Mouse (Mus musculus) kidney, adult 9 months (tissue): ENCODE measurements around the gene 1700017B05Rik.
A peak's percentile ranks its signal among the peaks of the same experiment; 100 is the strongest.
"Not testable (repeated sequence)": the region's sequence is repeated elsewhere in the genome, so short reads cannot be mapped to it uniquely, and the experiment has no call there.

Experiments used
- DNase-seq: peaks from one replicate; pipeline ENCODE4 v3.0.0; 2022

Gene 1700017B05Rik

DNA sequence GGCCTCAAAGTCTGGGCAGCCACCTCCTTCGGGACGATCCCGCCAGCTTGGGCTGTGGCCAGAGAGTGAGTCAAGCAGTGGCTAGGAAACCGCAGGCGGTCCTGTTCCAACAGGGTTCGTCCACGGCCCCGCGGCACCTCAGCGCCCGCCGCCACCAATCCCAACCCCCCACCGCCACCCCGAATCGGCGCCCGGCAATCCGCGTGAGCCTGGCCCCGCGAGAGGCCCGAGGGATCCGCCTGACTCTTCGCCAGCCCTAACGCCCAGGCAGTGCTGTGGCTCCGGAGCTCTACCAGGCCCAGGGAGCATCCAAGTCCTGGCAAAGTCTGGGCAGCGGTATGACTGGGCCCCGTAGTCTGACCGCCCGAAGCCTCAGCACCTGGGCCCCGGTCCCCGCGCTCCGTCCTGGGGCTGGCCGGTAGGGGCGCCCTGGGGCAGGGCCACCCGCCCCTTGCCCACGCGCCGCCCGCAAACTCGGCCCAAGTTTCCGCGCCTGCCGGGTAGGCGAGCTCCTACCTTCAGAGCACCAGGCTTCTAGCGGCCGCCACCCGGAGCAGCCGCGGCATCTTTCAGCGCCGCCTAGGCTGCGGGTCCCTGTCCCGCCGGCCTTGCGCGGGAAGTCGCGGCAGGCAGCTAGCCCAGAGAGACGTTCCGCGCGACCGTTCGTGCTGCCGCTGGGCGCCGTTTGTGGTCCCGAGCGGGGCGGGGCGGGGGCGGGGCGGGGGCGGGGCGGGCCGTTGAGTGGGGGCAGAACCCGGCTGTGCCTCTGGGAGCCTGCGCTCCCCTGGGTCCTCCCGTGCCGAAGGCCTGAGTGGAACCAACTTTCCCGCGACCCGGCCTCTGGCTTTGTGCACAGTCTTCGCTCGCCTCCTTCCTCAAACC, at the start of gene 1700017B05Rik:
TSS of gene 1700017B05Rik (minus strand) at position 700 of the 882 bp plus-strand sequence.
- peak; percentile 75 for DNase-seq

- DNase-seq: no peak
Observed at GRCm38 (mm10) chr9:57310895-57311294, 48.5 kb upstream of the 1700017B05Rik start.

DNA sequence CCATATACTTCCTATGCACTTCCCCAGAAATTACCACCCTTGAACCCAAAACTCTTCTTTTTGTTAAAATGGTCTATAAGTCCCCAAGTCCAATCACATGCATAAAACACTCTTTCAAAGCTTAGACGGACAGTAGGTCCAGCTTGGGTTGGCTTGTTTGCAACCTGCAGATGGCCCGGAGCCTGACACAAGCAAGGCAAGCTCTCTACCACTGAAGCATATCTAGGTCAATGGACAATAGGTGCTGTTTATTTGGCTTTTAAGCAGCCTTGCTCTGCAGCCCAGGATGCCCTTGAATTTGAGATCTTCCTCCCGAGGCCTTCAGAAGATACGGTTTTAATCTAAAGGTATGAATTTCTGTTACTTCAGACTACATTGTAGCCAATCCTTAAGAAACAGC, 46.9 kb upstream of the 1700017B05Rik start:
- DNase-seq: no peak

GRCm38 (mm10) chr9:57307456-57307855, 45.0 kb upstream of the 1700017B05Rik start:
- no peak for DNase-seq

- not testable (repeated sequence) for DNase-seq
Observed at GRCm38 (mm10) chr9:57304716-57305115, 42.3 kb upstream of the 1700017B05Rik start.

- DNase-seq: no peak
Observed at GRCm38 (mm10) chr9:57304251-57304650, 41.8 kb upstream of the 1700017B05Rik start.

- DNase-seq: no peak
Observed at GRCm38 (mm10) chr9:57303356-57303755, 40.9 kb upstream of the 1700017B05Rik start.

DNA sequence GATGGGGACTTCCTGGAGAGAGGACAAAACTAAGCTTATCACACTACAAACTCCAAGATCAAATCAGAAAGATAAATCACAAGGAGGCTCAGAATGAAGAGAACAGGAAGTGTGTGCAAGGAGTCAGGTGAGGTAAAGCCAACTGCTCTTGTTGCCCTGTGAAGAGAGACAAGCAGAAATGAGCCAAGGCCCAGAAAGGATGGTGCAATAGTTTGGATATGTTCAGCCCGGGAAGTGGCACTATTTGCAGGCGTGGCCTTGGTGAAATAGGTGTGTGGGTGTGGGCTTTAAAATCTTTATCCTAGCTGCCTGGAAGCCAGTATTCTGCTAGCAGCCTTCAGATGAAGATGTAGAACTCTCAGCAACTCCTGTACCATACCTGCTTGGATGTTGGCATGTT, 38.4 kb upstream of the 1700017B05Rik start:
- DNase-seq: no peak

DNA sequence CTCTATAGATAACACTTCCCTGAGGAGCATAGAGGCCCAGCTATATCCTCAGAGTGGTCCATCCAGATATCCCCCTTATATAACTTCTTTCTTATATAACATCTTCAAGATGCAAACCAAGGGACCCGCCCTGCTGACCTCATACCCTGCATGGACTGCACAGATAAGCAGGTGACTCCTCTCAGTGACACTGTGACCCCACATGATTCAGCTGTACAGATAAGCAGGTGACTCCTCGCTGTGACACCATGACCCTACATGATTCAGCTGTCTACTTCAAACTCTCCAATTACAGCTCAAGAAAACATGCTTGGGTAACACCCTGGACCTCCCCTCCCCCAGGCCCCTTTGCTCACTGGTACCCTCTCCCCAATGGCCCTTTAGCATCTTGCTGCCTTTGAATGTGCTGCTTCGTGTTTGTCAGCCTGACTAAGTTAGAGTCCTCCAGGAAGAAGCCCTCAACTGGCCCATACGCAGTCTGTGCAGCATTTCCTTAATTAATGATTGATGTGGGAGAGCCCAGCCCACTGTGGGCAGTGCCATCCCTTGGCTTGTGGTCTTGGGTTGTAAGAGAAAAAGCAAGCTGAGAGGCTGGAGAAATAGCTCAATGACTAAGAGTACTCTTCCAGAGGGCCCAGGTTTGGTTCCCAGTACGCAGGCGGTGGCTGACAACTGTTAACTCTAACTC, 37.5 kb upstream of the 1700017B05Rik start:
- no peak for DNase-seq

GRCm38 (mm10) chr9:57297938-57298337, 35.5 kb upstream of the 1700017B05Rik start:
- no peak for DNase-seq

DNA sequence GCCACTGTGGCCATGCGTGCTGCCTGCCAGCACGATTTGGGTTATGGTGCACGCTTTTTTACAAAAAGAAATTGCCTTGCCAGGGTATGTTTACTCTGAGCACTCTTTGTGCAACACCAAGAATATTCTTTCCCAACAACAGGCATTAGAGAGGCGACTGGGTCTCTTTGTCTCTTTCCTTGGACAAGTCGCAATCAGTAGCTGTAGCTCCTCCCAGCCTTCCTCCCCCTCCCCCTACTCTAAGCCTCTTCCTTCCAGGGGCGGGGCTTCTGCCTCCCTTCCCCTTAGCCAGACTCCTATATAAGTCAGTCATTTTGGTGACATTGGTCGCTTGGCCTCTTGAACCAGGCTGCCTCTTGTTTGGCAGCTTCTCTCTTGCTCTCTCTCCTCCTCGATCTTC, 33.9 kb upstream of the 1700017B05Rik start:
- DNase-seq: no peak

DNA sequence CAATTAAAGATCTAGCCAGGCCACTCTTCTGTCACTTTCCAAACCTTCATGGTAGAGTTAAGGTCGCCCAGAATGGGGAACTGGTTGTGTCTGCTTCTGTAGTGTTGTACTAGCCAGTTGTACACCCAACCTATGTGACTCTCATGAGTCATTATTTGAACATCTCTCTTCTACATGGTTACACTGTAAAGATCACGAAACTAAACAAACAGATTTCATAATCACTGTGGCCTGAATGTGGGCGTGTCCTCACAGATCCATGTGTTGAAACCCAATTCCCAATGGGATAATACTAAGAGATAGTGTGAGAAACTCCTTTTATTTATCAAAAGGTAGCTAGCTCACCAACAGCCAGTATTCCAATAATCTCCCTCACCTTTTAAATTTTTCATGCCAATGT, 33.3 kb upstream of the 1700017B05Rik start:
- no peak for DNase-seq

DNA sequence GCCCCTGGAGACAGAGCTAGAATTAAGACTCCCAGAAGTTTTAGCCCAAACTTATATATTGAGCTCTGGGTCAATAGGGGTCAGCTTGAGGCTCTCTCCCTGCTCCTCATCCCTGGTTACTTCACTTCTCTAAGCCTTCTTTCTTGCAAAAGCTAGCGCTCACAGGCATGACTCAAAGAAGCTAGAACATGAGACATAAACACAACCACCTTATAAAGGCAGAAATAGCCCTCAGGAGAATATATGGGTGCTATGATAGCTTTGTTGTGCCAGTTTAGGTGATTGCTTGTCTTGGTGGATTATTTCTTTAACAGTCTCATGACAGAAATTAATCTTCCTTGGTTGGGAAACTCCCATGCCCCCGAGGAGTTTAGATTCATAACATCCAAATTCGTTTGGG, 32.5 kb upstream of the 1700017B05Rik start:
- DNase-seq: no peak

GRCm38 (mm10) chr9:57287183-57287582, 24.8 kb upstream of the 1700017B05Rik start:
- DNase-seq: no peak

DNA sequence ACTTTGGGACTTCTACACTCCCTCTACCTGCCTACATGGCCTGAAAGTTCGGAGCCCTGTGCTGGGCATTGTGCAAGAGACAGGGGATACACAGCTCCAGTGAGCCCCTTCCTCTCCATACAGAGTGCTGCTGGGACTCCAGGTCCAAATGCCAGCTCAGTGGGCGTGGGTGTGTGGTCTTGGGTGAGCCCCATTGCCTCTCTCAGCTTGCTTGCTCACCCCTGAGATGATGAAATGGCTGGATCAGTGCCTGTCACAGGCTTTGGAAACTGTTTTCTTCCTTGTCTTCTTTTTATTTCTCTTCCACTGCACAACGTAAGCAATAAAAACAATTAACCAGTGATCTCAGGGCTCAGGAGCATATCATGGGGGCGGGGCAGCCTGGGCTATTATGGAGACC, 20.9 kb upstream of the 1700017B05Rik start:
- no peak for DNase-seq

GRCm38 (mm10) chr9:57282686-57283085, 20.3 kb upstream of the 1700017B05Rik start:
- no peak for DNase-seq

GRCm38 (mm10) chr9:57281549-57281948, 19.1 kb upstream of the 1700017B05Rik start:
- peak; percentile 24 for DNase-seq

GRCm38 (mm10) chr9:57279441-57279840, 17.0 kb upstream of the 1700017B05Rik start:
- DNase-seq: no peak

DNA sequence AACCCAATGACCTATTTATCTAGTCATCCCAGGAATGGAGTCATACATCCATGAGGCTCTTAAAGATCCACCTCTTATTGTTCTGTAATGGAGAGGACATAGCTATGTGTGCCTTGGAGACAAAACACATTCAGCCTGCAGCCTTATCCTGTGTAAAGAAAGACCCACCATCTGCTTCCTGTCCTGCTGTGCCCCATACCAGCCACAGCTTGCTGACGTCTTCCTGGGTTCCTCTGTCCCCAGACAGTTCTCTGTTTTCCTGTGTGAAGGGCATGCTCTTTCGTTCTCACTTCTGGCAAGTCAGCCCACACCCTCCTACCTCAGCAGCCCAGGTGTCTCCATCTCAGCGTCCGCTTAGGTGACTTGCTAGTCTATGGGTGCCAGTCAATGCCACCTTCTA, 15.9 kb upstream of the 1700017B05Rik start:
- no peak for DNase-seq

DNA sequence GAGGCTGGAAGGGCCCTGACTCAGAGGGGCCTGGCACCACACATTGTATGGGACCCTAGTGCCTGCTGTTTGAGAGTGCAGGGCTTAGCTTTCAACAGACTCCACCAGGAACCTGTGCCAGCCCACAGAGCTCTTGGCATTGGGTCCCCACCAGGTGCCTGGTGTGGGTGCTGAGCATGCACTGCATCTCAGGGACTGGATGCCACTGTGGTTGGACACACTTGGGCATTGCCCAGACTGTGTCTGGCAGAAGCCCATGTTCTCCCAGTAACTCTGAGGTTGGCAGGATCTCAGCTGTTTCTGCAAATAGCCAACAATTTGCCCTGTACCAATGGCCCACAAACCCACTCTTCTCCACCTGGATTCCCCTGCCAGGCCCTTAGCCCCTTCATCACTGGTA, 13.9 kb upstream of the 1700017B05Rik start:
- no peak for DNase-seq

DNA sequence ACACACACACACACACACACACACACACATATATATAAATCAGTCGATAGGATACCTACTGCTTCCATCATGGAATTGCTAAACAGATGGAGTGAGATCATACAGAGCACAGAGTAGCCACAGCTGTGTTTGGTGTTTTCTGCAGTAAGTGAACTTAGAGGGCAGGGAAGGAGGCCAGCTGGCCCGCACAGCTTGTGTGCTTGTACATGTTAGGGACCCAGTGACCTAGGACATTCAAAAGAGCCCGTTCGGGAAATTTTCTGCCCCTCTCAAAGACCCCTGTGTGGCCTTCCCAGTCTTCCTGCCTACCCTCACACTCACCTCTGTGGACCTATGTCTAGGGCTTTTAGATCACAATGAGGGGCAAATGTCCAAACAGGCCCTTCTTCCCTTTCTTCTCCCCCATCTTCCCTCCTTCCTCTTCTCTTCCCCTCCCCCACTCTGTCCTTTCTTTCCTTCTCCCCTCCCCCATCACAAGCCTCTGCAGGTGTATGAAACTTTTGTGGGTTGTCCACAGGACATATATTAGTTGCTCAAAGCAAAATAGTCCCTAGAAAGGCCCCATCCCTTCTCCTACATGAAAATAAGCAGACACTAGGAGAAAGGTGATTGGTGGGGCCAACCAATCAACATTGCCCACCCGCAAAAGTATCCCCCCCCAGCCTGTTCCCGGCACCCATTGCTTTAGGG, 11.5 kb upstream of the 1700017B05Rik start:
- no peak for DNase-seq

GRCm38 (mm10) chr9:57272902-57273804, 10.7 kb upstream of the 1700017B05Rik start:
- no peak for DNase-seq
